Mouse (Mus musculus) kidney, adult 2 months (tissue): ENCODE measurements around the gene Mrpl9.

Experiments
- CTCF ChIP-seq: fragments of 200-500 bp; conservative IDR thresholded peaks from 2 replicates; pipeline ENCODE4 v1.5.1; 2011; ENCODE audit warnings: low read depth, mild to moderate bottlenecking, control low read depth, low read length, moderate library complexity, mixed read lengths; ENCODE audit not compliant: insufficient read depth, insufficient read length
- POLR2A ChIP-seq: fragments of 200-500 bp; IDR thresholded peaks from one replicate; pipeline ENCODE4 v1.6.1; 2011; ENCODE audit warnings: low read depth, low read length, control low read depth

DNA sequence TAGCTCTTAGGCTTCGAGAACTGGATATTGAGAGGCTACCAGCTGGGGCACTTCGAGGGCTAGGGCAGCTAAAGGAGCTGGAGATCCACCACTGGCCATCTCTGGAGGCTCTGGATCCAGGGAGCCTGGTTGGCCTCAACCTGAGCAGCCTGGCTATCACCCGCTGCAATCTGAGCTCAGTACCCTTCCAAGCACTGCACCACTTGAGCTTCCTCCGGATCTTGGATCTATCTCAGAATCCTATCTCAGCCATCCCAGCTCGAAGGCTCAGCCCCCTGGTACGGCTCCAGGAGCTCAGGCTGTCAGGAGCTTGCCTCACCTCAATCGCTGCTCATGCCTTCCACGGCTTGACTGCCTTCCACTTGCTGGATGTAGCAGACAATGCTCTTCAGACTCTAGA, 40.7 kb upstream of the Mrpl9 start:
- no peak for TF ChIP-seq CTCF
- TF ChIP-seq POLR2A = no peak
